Mouse (Mus musculus): ENCODE data around the gene 1700023F06Rik. TPM values are rescaled to one million over a fixed set of nuclear protein-coding genes. Genes with fewer than 3 reads are reported as not detected.

Gene 1700023F06Rik
- total RNA-seq, 2 experiments from 2014 or later: not detected

GRCm38 (mm10) chr11:103192956-103193824 is 15.2 kb downstream of the 1700023F06Rik start:
- intact Hi-C loops (cut with DNase I): no loop called here

GRCm38 (mm10) chr11:103192230-103192955 is 16.0 kb downstream of the 1700023F06Rik start:
- intact Hi-C loops (cut with DNase I): no loop called here
- DNase-seq (ENCODE audit: low spot score): no peak

More at GRCm38 (mm10) chr11:103192956-103193824, 15.2 kb downstream of the 1700023F06Rik start:
- DNase-seq (ENCODE audit: low spot score): no peak

DNA sequence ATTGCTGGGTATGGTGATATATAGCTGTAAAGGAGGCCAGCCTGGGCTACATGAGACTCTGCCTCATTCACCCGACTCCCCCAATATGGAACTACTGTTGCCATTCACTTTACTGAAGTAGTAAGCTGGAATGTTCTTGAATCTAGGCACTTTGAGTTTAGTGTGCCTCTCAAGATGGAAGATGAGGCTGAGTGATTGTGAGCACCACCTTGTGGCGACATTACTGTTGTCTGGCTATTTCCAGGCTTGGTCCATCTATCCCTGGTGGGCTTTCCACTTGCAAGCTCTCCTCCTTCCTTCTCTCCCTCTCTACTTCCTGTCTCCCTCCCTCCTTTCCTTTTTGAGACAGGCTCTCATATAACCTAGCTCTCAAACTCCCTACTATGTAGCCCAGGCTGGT is 23.5 kb downstream of the 1700023F06Rik start:
- DNase-seq (ENCODE audit: low spot score): no peak
- intact Hi-C loops (cut with DNase I): loop anchor here (1.0 kb wide), 1 partner anchor 16 kb away; no protein-coding TSS in a partner anchor

GRCm38 (mm10) chr11:103181911-103182310 is 26.4 kb downstream of the 1700023F06Rik start:
- intact Hi-C loops (cut with DNase I): no loop called here
- DNase-seq (ENCODE audit: low spot score): no peak

- intact Hi-C loops (cut with DNase I): no loop called here
- no peak for DNase-seq (ENCODE audit: low spot score)
Measured at GRCm38 (mm10) chr11:103181349-103181748, 27.0 kb downstream of the 1700023F06Rik start.

DNA sequence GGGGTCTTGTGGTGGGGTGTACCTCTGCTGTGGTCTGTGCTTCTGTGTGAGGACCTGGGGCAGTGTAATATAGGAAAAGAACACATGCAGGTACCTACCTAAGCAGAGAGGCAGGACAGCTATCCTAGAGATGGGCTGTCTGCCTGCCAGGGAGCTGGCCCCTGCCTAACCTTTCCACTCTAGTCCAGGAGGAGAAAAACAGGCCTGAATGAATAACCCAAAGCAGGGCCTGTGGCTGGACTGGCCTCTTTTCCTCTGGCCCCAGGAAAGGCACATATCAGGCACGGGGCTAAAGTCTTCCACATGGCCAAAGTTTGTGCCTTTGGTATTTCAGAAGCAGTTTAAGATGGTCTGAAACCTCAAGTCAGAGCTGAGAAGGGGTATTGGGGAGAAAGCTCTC is 27.9 kb downstream of the 1700023F06Rik start:
- no peak for DNase-seq (ENCODE audit: low spot score)
- intact Hi-C loops (cut with DNase I): no loop called here

DNA sequence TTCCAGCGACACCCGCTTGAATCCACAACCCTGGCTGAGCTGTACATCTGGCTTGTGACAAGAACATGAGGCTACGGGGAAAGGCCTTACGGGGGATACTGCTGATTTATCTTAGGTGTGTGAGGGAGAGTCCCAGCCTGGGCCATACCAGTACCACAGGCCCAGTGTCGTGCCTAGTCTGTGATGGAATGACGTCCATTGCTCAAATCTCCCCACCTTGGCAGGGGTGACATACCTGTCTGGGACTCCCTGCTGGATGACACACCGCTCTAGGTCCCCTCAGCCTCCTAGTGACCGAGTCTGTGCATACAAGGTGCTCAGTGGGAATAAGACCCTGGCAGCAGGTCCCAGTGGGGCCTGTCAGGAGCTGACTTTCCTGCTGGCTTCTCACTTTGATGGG is 29.6 kb downstream of the 1700023F06Rik start:
- DNase-seq (ENCODE audit: low spot score): no peak
- intact Hi-C loops (cut with DNase I): no loop called here

GRCm38 (mm10) chr11:103177815-103178485 is 30.4 kb downstream of the 1700023F06Rik start:
- intact Hi-C loops (cut with DNase I): no loop called here
- no peak for DNase-seq (ENCODE audit: low spot score)

DNA sequence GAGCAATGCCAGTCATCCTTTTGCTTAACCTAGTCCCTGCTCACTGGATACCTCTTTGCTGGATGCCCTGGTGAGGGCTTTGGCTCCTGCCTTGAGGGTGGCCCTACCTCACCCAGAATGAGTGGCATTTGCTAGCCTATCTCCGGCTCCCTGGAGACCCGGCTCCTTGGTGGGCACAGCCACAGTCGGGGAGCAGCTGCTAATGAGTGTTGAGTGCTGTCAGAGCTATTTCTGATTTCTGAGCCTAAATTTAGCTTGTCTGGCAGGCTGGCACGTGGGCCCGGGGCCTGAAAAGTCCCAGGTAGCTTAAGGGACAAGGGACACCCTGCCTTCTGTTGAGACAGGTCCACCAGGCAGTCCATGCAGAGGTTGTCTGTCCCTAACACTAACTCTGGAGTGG is 31.1 kb downstream of the 1700023F06Rik start:
- no peak for DNase-seq (ENCODE audit: low spot score)
- intact Hi-C loops (cut with DNase I): no loop called here

DNA sequence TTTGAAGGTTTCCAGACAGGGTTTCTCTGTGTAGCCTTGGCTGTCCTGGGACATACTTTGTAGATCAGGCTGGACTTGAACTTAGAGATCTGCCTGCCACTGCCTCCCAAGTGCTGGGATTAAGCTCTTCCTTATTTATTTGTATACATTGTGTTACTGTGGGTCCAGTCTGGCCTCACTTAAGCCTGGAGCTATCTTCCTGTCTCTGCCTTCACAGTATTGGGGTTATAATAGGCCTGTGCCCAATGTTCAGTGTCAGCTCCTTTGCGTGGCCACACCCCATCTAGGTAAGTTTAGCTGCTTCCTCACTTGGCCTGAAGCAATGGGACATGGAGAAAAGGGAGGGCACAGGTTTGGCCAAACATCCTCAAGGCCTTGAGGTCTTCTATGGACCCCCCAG is 31.8 kb downstream of the 1700023F06Rik start:
- intact Hi-C loops (cut with DNase I): no loop called here
- no peak for DNase-seq (ENCODE audit: low spot score)

- intact Hi-C loops (cut with DNase I): no loop called here
- peak; percentile 65 for DNase-seq (ENCODE audit: low spot score)
Measured at GRCm38 (mm10) chr11:103175688-103176442, 32.5 kb downstream of the 1700023F06Rik start.

- DNase-seq (ENCODE audit: low spot score): no peak
- intact Hi-C loops (cut with DNase I): no loop called here
Measured at GRCm38 (mm10) chr11:103174891-103175391, 33.4 kb downstream of the 1700023F06Rik start.

GRCm38 (mm10) chr11:103174411-103174832 is 33.9 kb downstream of the 1700023F06Rik start:
- no peak for DNase-seq (ENCODE audit: low spot score)
- intact Hi-C loops (cut with DNase I): no loop called here

- intact Hi-C loops (cut with DNase I): no loop called here
- DNase-seq (ENCODE audit: low spot score): no peak
Measured at GRCm38 (mm10) chr11:103173771-103174344, 34.5 kb downstream of the 1700023F06Rik start.

- intact Hi-C loops (cut with DNase I): no loop called here
- DNase-seq (ENCODE audit: low spot score): no peak
Measured at GRCm38 (mm10) chr11:103173041-103173770, 35.2 kb downstream of the 1700023F06Rik start.

GRCm38 (mm10) chr11:103172392-103173040 is 35.8 kb downstream of the 1700023F06Rik start:
- DNase-seq (ENCODE audit: low spot score): no peak
- intact Hi-C loops (cut with DNase I): no loop called here

DNA sequence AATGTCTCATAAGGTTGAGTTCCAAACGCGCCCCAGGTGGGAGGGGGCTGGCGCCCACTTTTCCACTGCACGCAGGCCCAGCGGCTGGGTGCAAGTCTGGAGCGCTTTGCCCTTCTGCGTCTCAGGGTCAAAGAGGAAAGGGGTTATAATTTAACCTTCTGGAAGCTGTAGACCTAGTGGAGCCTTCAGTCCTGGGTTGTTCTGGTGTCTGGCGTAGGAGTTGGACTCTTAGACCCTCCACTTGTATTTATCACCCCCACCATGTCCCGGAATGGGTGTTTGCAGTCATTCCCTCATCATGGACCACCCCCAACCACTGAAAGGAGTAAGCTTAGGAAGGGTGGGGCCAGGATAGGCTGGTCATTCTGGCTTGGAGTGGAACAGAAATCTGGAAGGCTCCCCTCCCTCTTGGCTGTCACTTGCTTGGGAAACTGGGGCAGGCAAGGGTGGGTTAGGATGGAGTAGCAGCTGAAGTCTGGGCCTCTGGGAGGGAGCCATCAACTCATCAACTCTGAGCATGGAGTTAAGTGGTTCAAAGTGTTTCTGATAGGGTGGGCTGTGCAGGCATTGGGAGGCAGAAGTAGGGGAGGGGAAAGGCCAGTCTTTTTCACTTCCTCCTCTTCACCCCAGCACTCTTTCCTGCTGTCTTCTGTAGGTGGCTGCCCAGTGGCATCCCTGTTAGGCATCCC is 36.5 kb downstream of the 1700023F06Rik start:
- intact Hi-C loops (cut with DNase I): loop anchor here (1.0 to 2.0 kb wide), 2 partner anchors 54 to 61 kb away; no protein-coding TSS in a partner anchor
- DNase-seq (ENCODE audit: low spot score): no peak
